Mouse (Mus musculus) spleen, postnatal 14 days (tissue): Measurements from ENCODE around the gene Iglon5.

ENCODE experiments used
- DNase-seq, 2 experiments: peaks; one replicate each; pipeline ENCODE4 v3.0.0; 2021 to 2022; ENCODE audit warnings: low spot score in 2 of 2

Iglon5 gene

GRCm38 (mm10) chr7:43465344-43466098 lies 24.4 kb downstream of the Iglon5 start:
- DNase-seq, result peak; percentile 75 to 84

- no peak for DNase-seq
These were observed 25.0 kb downstream of the Iglon5 start for GRCm38 (mm10) chr7:43464864-43465343.

- DNase-seq, result no peak
These were observed 25.9 kb downstream of the Iglon5 start for GRCm38 (mm10) chr7:43463976-43464375.

- no peak for DNase-seq
These were observed 27.0 kb downstream of the Iglon5 start, which contains the start of gene Vsig10l for GRCm38 (mm10) chr7:43462851-43463250. Vsig10l (plus strand) TSS chr7:43463151.

GRCm38 (mm10) chr7:43454371-43454770 lies 35.5 kb downstream of the Iglon5 start:
- no peak for DNase-seq

- DNase-seq, result no peak
These were observed 36.1 kb downstream of the Iglon5 start for GRCm38 (mm10) chr7:43453599-43454355.

GRCm38 (mm10) chr7:43452609-43453008 lies 37.3 kb downstream of the Iglon5 start:
- DNase-seq, result peak; percentile 39 to 55

- no peak for DNase-seq
These were observed 38.1 kb downstream of the Iglon5 start for GRCm38 (mm10) chr7:43451726-43452125.

GRCm38 (mm10) chr7:43449811-43450210 lies 40.1 kb downstream of the Iglon5 start:
- no peak for DNase-seq

GRCm38 (mm10) chr7:43448246-43448645 lies 41.6 kb downstream of the Iglon5 start:
- DNase-seq, result no peak

- DNase-seq, result no peak
These were observed 42.1 kb downstream of the Iglon5 start for GRCm38 (mm10) chr7:43447801-43448200.

- peak; percentile 82 to 83 for DNase-seq
These were observed 46.0 kb downstream of the Iglon5 start, which contains the start of the genes Etfb and Gm45233 for GRCm38 (mm10) chr7:43443917-43444293. Etfb (plus strand) TSS chr7:43444083. Gm45233 (plus strand) TSS chr7:43444128.

GRCm38 (mm10) chr7:43443126-43443916 lies 46.6 kb downstream of the Iglon5 start:
- peak; percentile 50 to 54 for DNase-seq

- DNase-seq, result no peak
These were observed 47.2 kb downstream of the Iglon5 start for GRCm38 (mm10) chr7:43442684-43443083.

- DNase-seq, result no peak
These were observed 48.8 kb downstream of the Iglon5 start for GRCm38 (mm10) chr7:43441071-43441470.

- no peak for DNase-seq
These were observed 49.4 kb downstream of the Iglon5 start, which contains the start of gene Cldnd2 for GRCm38 (mm10) chr7:43440482-43440881. Cldnd2 (plus strand) TSS chr7:43440782.

GRCm38 (mm10) chr7:43438611-43439010 lies 51.3 kb downstream of the Iglon5 start:
- DNase-seq, result no peak

GRCm38 (mm10) chr7:43436341-43437255 lies 53.3 kb downstream of the Iglon5 start, which contains the start of gene Nkg7:
Nkg7 (plus strand) TSS chr7:43437073.
- DNase-seq, result no peak

GRCm38 (mm10) chr7:43434676-43435075 lies 55.2 kb downstream of the Iglon5 start:
- no peak for DNase-seq

- no peak for DNase-seq
These were observed 57.0 kb downstream of the Iglon5 start for GRCm38 (mm10) chr7:43432891-43433290.

- DNase-seq, result no peak
These were observed 60.4 kb downstream of the Iglon5 start for GRCm38 (mm10) chr7:43429500-43429899.
